Mouse (Mus musculus) neural tube, embryonic 12.5 days (tissue): ENCODE measurements around the gene Il18r1. TPM values are rescaled to one million over a fixed set of nuclear protein-coding genes. Genes with fewer than 3 reads are reported as not detected.

ENCODE experiments used
- polyA plus RNA-seq: library from polyadenylated mRNA; unstranded; fragments of >200 nt; fragmentation: Nextera tagmentation; extraction: Ambion mirVana; gene quantifications from 2 replicates; pipeline ENCODE4 v1.2.1, GENCODE M21; 2016

Gene Il18r1
- polyA plus RNA-seq, 1 experiment from 2014 or later, result not detected

Other genes starting within 250 kb of the Il18r1 start
- 0.66 and 1.3 TPM in 2 replicates for gene Il1r1, start 240.5 kb upstream of the Il18r1 start, polyA plus RNA-seq
- 1.4 and 2.0 TPM in 2 replicates for gene Il1rl2, start 140.9 kb upstream of the Il18r1 start, polyA plus RNA-seq
- gene Il1rl1, start 36.0 kb upstream of the Il18r1 start, polyA plus RNA-seq, result 0.08 TPM in 1 of 2 replicates, not detected in the other
- 0.14 TPM in 1 of 2 replicates, not detected in the other for gene Il18rap, start 49.8 kb downstream of the Il18r1 start, polyA plus RNA-seq
- not detected in 2 replicates for gene Slc9a4, start 114.5 kb downstream of the Il18r1 start, polyA plus RNA-seq
- not detected in 2 replicates for gene Slc9a2, start 215.0 kb downstream of the Il18r1 start, polyA plus RNA-seq